Mouse (Mus musculus): ENCODE data around the gene Tmed2. TPM values are rescaled to one million over a fixed set of nuclear protein-coding genes. Genes with fewer than 3 reads are reported as not detected.
"Not testable (repeated sequence)": the region's sequence is repeated elsewhere in the genome, so short reads cannot be mapped to it uniquely, and the experiment has no call there.

Tmed2 gene
- polyA plus RNA-seq (2015; fragmentation: Nextera tagmentation; extraction: Ambion mirVana), result 397 and 404 TPM in 2 replicates

DNA sequence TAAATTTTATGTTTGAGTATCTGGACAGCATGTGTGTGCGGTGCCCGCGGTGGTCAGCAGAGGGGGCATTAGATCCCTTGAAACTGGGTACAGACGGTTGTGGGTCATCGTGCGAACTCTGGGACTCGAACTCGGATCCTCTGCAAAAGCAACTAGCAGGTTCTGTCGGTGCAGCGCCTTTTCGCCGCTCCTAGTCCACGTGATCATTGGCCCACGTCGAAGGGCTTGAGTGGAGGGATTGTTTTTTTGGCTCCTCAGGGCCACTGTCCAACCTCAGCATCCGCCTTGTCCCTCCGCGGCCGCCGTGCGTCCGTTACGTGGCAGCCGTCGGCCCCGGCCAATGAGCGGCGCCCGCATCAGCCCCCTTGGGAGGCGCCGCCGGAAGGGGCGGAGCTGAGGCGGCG lies at the start of gene Tmed2:
Gene Tmed2, plus strand, starts transcription at position 313 of the 404 bp plus-strand sequence.
- Histone ChIP-seq H3K4me1 (replicated peaks; ENCODE audit: control insufficient read depth, insufficient read depth, low read length) (peaks cover 14% of the 10 kb centered on the region), H3K9me3 (ENCODE audit: control insufficient read depth, low read length) (no peaks in the 10 kb centered on the region), H3K9ac (replicated peaks; ENCODE audit: low read depth, low read length) (peak within 1 kb of the TSS; percentile 78), H3K27me3 (replicated peaks; ENCODE audit: control insufficient read depth, insufficient read depth, low read length) (no peaks in the 10 kb centered on the region; the same call in 1 of the 2 replicates), H3K4me3 (replicated peaks; ENCODE audit: low read length) (peak within 1 kb of the TSS; percentile 92), H3K27ac (ENCODE audit: low read length) (peak within 1 kb of the TSS; percentile 77), H3K36me3 (ENCODE audit: control insufficient read depth, insufficient read depth) (peaks cover 12% of the 10 kb centered on the region; the same call in 1 of the 2 replicates), H3K4me2 (ENCODE audit: low read length) (peak within 1 kb of the TSS; percentile 92)
- peak; percentile 96 for ATAC-seq
- under 1% methylated on average over 32 of the region's 35 CpGs for WGBS

DNA sequence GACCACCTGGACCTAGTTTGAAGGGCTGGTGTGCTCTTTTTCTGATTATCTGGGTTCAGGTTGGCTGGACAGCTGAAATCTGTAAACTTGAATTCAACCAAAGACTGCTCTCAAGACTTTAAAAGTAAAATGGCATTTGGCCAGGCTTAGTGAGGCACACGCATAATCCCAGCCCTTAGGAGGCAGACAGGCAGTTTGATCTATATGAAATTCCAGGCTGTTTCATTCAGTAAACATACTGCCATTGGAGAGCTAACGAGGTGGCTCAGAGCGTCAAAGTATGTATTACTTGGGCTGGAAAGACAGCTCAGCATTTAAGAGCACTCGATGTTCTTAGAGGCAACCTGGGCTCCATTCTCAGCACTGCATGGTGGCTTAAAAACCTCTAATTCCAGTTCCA lies 48.8 kb upstream of the Tmed2 start:
- ATAC-seq, result no peak
- Histone ChIP-seq H3K4me1 (replicated peaks; ENCODE audit: control insufficient read depth, insufficient read depth, low read length) (no peaks in the 10 kb centered on the region), H3K9ac (replicated peaks; ENCODE audit: low read depth, low read length) (no peak overlapping the region), H3K9me3 (ENCODE audit: control insufficient read depth, low read length) (no peaks in the 10 kb centered on the region), H3K36me3 (ENCODE audit: control insufficient read depth, insufficient read depth) (no peaks in the 10 kb centered on the region), H3K27me3 (replicated peaks; ENCODE audit: control insufficient read depth, insufficient read depth, low read length) (no peaks in the 10 kb centered on the region), H3K4me2 (ENCODE audit: low read length) (no peak overlapping the region), H3K4me3 (replicated peaks; ENCODE audit: low read length) (no peak overlapping the region), H3K27ac (ENCODE audit: low read length) (no peak overlapping the region)
- WGBS, result 56% methylated on average over 4 of the region's 4 CpGs

DNA sequence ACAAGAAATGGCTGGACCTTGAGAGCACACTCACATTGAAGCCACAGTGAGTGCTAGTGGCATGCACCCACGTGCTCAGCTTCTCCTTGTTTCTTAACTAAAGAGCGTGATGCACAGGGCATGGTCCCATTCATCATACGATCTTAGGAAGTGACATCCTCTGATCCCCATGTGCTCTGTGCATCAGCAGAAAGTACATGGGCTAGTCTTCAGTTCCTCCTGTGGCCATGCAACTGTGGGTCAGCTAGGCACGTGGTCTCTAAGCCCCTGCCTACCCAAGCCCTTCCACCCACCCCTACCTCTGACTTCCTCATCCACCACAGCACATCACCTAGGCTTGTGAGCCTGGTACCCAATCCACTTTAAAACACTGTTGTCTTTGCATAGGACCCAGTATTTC lies 47.9 kb upstream of the Tmed2 start:
- 93% methylated on average over 4 of the region's 4 CpGs for WGBS

DNA sequence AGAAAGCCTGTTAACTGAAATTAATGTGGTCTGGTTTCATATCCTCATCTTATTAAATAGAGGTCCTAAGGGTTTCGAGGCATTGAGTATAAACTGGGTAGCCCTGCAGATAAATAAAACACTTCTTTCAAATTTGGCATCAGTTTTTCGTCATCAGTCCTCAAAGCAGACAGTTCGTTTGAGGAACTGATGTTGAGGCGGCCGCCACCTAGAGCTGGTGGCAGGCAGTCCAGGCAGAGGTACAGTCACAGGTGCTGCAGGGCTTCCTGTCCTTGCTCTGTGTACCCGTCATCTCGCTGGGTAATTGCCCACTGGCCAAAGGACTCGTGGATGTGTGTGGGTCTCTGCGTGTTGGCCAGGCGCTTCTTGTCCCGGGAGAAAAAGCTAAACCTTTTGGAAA lies 47.0 kb upstream of the Tmed2 start:
- WGBS, result 90% methylated on average over 11 of the region's 11 CpGs
- Histone ChIP-seq H3K9ac (replicated peaks; ENCODE audit: low read depth, low read length) (no peak overlapping the region), H3K36me3 (ENCODE audit: control insufficient read depth, insufficient read depth) (no peaks in the 10 kb centered on the region), H3K4me2 (ENCODE audit: low read length) (no peak overlapping the region), H3K4me1 (replicated peaks; ENCODE audit: control insufficient read depth, insufficient read depth, low read length) (no peaks in the 10 kb centered on the region), H3K9me3 (ENCODE audit: control insufficient read depth, low read length) (no peaks in the 10 kb centered on the region), H3K27ac (ENCODE audit: low read length) (no peak overlapping the region), H3K27me3 (replicated peaks; ENCODE audit: control insufficient read depth, insufficient read depth, low read length) (no peaks in the 10 kb centered on the region), H3K4me3 (replicated peaks; ENCODE audit: low read length) (no peak overlapping the region)
- ATAC-seq, result no peak

More for the DNA sequence above, 47.9 kb upstream of the Tmed2 start:
- Histone ChIP-seq H3K9me3 (ENCODE audit: control insufficient read depth, low read length) (no peaks in the 10 kb centered on the region), H3K4me2 (ENCODE audit: low read length) (no peak overlapping the region), H3K27ac (ENCODE audit: low read length) (no peak overlapping the region), H3K27me3 (replicated peaks; ENCODE audit: control insufficient read depth, insufficient read depth, low read length) (no peaks in the 10 kb centered on the region), H3K36me3 (ENCODE audit: control insufficient read depth, insufficient read depth) (no peaks in the 10 kb centered on the region), H3K9ac (replicated peaks; ENCODE audit: low read depth, low read length) (no peak overlapping the region), H3K4me1 (replicated peaks; ENCODE audit: control insufficient read depth, insufficient read depth, low read length) (no peaks in the 10 kb centered on the region), H3K4me3 (replicated peaks; ENCODE audit: low read length) (no peak overlapping the region)
- ATAC-seq, result no peak

DNA sequence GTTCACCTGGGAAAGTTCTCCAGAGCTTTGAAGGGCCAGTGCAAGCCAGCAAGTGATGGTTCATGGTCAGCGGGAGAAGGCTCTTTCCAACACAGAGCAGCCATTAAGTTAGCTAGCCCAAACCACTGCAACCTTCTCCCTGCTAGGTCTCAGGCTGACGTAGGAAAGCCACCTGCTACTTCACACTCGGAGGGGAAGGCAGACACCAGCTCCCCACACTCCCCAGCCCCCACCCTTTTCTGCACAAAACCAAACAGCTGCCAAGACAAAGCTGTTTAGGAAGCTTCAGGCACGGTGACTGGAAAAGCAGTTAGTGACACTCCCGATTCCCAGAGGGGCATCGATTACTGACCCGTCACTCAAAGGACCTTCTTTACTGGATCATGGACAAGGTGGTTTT lies 44.9 kb upstream of the Tmed2 start:
- Histone ChIP-seq H3K27ac (ENCODE audit: low read length) (no peak overlapping the region), H3K27me3 (replicated peaks; ENCODE audit: control insufficient read depth, insufficient read depth, low read length) (no peaks in the 10 kb centered on the region), H3K9ac (replicated peaks; ENCODE audit: low read depth, low read length) (no peak overlapping the region), H3K4me1 (replicated peaks; ENCODE audit: control insufficient read depth, insufficient read depth, low read length) (no peaks in the 10 kb centered on the region), H3K4me3 (replicated peaks; ENCODE audit: low read length) (no peak overlapping the region), H3K9me3 (ENCODE audit: control insufficient read depth, low read length) (no peaks in the 10 kb centered on the region), H3K36me3 (ENCODE audit: control insufficient read depth, insufficient read depth) (no peaks in the 10 kb centered on the region), H3K4me2 (ENCODE audit: low read length) (no peak overlapping the region)
- ATAC-seq, result peak; percentile 26; the same call in 1 of the 2 replicates
- WGBS, result 51% methylated on average over 7 of the region's 7 CpGs

DNA sequence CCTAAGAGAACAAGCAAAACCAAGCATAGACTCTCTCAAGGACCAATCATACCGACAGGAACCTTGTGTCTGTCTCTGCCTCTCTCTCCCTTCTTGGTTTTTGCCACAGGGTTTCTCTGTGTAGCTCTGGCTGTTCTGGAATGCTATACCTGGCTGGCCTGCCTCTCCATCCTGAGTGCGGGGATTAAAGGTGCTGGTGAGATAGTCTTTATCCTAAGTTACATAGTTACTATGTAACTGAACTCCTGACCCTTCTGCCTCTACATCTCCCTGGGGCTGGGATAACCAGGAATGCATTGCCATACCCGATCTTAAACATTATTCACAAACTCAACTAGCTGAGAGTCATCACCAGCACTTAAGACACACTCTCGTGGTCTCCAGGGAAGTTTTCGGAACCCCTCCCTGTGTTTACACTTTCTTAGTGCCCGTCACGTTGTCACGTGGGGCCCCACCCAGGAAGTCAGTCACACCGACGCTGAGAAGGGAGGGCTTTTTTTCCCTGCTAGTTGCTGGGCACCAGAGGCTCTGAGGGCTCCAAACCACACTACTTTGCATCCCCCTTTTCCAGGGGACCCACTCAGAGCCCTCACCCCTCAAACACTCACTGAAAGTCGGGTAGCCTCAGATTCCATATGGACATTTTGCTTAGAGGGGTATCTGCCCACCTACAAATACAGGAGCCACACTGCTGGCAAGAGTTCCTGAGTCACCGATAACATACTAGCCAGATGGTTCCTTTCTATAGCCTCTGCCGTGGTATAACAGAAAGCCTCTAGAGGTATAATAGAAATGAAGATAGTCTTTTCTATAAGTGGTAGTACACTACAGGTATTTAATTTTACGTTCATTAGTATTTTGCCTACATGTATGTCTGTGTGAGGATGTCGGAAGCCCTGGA lies 43.6 kb upstream of the Tmed2 start:
- no peak overlapping the region for H3K27ac ChIP-seq (ENCODE audit: low read length)
- no peak for ATAC-seq
- no peaks in the 10 kb centered on the region for H3K36me3 ChIP-seq (ENCODE audit: control insufficient read depth, insufficient read depth)
- 85% methylated on average over 15 of the region's 15 CpGs for WGBS
- H3K4me2 ChIP-seq (ENCODE audit: low read length), result no peak overlapping the region
- H3K27me3 ChIP-seq (replicated peaks; ENCODE audit: control insufficient read depth, insufficient read depth, low read length), result no peaks in the 10 kb centered on the region
- no peaks in the 10 kb centered on the region for H3K9me3 ChIP-seq (ENCODE audit: control insufficient read depth, low read length)
- H3K4me3 ChIP-seq (replicated peaks; ENCODE audit: low read length), result no peak overlapping the region
- no peak overlapping the region for H3K9ac ChIP-seq (replicated peaks; ENCODE audit: low read depth, low read length)
- no peaks in the 10 kb centered on the region for H3K4me1 ChIP-seq (replicated peaks; ENCODE audit: control insufficient read depth, insufficient read depth, low read length)

DNA sequence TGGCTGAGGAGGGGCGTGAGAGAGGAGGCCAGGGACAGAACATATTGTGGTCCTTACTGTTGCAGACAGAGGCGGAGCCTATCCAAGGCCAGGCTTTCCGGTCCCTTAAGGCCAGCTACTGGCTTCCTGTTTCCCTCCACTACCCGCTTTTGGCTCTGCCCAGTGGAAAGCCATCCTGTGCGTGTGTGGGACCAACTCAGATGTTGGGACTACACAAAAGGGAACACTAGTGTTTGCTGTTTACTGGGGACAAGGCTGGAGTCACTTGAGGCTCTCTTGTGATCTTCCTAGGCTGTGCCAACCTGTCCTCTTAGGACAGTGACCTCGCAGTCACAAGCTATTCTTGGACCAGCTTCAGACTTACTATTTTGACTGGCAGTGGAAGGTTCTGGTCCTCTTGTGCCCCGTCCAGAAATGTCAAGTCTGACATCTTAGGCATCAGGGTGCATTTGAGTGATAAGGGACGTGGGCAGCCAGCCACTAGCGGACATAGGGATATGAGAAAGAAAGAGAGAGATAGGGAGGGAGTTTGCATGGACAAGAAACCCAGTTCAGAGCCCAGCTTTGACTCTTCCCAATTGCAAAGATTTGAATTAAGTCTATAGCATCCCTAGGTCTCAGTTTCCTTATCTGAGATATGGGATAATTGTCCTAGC lies 42.1 kb upstream of the Tmed2 start:
- 80% methylated on average over 9 of the region's 9 CpGs for WGBS
- H3K9ac ChIP-seq (replicated peaks; ENCODE audit: low read depth, low read length), result no peak overlapping the region
- no peaks in the 10 kb centered on the region for H3K27me3 ChIP-seq (replicated peaks; ENCODE audit: control insufficient read depth, insufficient read depth, low read length)
- ATAC-seq, result no peak
- no peak overlapping the region for H3K4me2 ChIP-seq (ENCODE audit: low read length)
- no peak overlapping the region for H3K27ac ChIP-seq (ENCODE audit: low read length)
- no peaks in the 10 kb centered on the region for H3K36me3 ChIP-seq (ENCODE audit: control insufficient read depth, insufficient read depth)
- no peak overlapping the region for H3K4me3 ChIP-seq (replicated peaks; ENCODE audit: low read length)
- H3K9me3 ChIP-seq (ENCODE audit: control insufficient read depth, low read length), result no peaks in the 10 kb centered on the region
- H3K4me1 ChIP-seq (replicated peaks; ENCODE audit: control insufficient read depth, insufficient read depth, low read length), result no peaks in the 10 kb centered on the region

DNA sequence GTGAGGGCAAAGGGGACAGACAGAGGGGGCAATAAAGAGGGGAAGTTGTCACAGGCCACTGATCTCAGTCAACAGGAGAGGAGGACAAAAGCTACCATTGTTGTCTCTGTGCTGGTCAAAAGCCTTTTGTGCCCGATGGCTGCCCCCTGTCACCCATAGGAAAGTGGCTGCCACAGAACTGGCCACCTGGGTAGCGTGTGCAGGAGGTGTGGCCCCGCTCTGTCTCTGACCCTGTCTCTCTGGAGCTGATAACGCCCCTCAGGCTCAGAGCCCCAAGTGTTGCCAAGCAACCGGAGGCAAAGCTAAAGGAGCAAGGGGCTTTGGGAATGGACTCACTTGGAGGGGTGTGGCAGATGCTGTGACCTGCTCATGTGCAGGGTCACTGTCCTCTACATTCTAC lies 41.5 kb upstream of the Tmed2 start:
- H3K4me1 ChIP-seq (replicated peaks; ENCODE audit: control insufficient read depth, insufficient read depth, low read length), result no peaks in the 10 kb centered on the region
- WGBS, result 29% methylated on average over 5 of the region's 5 CpGs
- no peak overlapping the region for H3K4me2 ChIP-seq (ENCODE audit: low read length)
- no peaks in the 10 kb centered on the region for H3K36me3 ChIP-seq (ENCODE audit: control insufficient read depth, insufficient read depth)
- no peak overlapping the region for H3K27ac ChIP-seq (ENCODE audit: low read length)
- no peaks in the 10 kb centered on the region for H3K9me3 ChIP-seq (ENCODE audit: control insufficient read depth, low read length)
- H3K27me3 ChIP-seq (replicated peaks; ENCODE audit: control insufficient read depth, insufficient read depth, low read length), result no peaks in the 10 kb centered on the region
- no peak overlapping the region for H3K4me3 ChIP-seq (replicated peaks; ENCODE audit: low read length)
- H3K9ac ChIP-seq (replicated peaks; ENCODE audit: low read depth, low read length), result no peak overlapping the region
- no peak for ATAC-seq

DNA sequence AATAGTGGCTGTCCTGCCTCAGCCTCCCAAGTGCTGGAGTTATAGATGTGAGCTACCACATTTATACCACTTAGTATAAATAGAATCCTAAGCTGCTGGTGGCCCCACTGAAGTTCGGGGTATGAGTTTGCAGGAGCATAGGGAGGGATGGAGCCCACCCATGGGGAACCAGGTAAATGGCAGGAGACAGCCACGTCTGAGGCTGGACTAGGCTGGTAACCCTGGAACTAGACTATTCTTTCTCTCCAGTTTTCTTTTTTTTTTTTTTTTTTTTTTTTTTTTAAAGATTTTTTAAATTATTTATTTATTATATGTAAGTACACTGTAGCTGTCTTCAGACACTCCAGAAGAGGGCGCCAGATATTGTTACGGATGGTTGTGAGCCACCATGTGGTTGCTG lies 40.5 kb upstream of the Tmed2 start:
- ATAC-seq, result not testable (repeated sequence)

More for the DNA sequence above, 40.5 kb upstream of the Tmed2 start:
- H3K4me1 ChIP-seq (replicated peaks; ENCODE audit: control insufficient read depth, insufficient read depth, low read length); H3K4me3 ChIP-seq (replicated peaks; ENCODE audit: low read length); H3K9ac ChIP-seq (replicated peaks; ENCODE audit: low read depth, low read length); H3K27me3 ChIP-seq (replicated peaks; ENCODE audit: control insufficient read depth, insufficient read depth, low read length); H3K4me2 ChIP-seq (ENCODE audit: low read length); H3K27ac ChIP-seq (ENCODE audit: low read length); H3K36me3 ChIP-seq (ENCODE audit: control insufficient read depth, insufficient read depth); H3K9me3 ChIP-seq (ENCODE audit: control insufficient read depth, low read length): not testable (repeated sequence)
- WGBS, result 86% methylated on average over 2 of the region's 4 CpGs

Measured in forebrain, embryonic 16.5 days (tissue).